Comparison of ENCODE assay signal across 12 mouse cellular contexts in genomic region chr3:108134701-108135100, GRCm38 (mm10). TPM values are rescaled to one million over a fixed set of nuclear protein-coding genes. Genes with fewer than 3 reads are reported as not detected.
A peak's percentile ranks its signal among the peaks of the same experiment; 100 is the strongest.
DNase-seq lines count a peak whose midpoint lies in the region; ATAC-seq and TF ChIP-seq lines count a peak whose summit lies in the region.
"Had no signal": no experiment of that assay in that cellular context is flagged by ENCODE, and none has a peak within 500 bp of the region (broad histone marks: within the 10 kb centered on the region; RNA-seq: fewer than 3 reads in every experiment).

No protein-coding gene starts in this region.

- TF ChIP-seq CTCF in intestine, postnatal 0 days (IDR thresholded peaks at IDR 0.05; ENCODE audit: low read depth) = no peak

- no peak overlapping the region for H3K4me2 ChIP-seq in heart, embryonic 13.5 days
- H3K4me2 ChIP-seq in heart, embryonic 12.5 days = no peak overlapping the region
- H3K4me2 ChIP-seq in hindbrain, embryonic 15.5 days = no peak overlapping the region
- H3K4me2 ChIP-seq in neural tube, embryonic 14.5 days (ENCODE audit: low read depth, low read length) = no peak overlapping the region
- no peak overlapping the region for H3K4me2 ChIP-seq in intestine, postnatal 0 days (replicated peaks; ENCODE audit: low read depth)
- H3K4me2 ChIP-seq: limb, embryonic 12.5 days had no signal

- no peaks in the 10 kb centered on the region for H3K9me3 ChIP-seq in heart, embryonic 13.5 days
- no peaks in the 10 kb centered on the region for H3K9me3 ChIP-seq in heart, embryonic 12.5 days (replicated peaks)
- H3K9me3 ChIP-seq in hindbrain, embryonic 15.5 days = no peaks in the 10 kb centered on the region
- no peaks in the 10 kb centered on the region for H3K9me3 ChIP-seq in neural tube, embryonic 14.5 days (ENCODE audit: control insufficient read depth, low read length)
- no peaks in the 10 kb centered on the region for H3K9me3 ChIP-seq in intestine, postnatal 0 days (ENCODE audit: control insufficient read depth)
- H3K9me3 ChIP-seq: limb, embryonic 12.5 days had no signal

- peak overlapping the region; percentile 34; the same call in 1 of the 2 replicates for H3K27ac ChIP-seq in heart, embryonic 13.5 days (replicated peaks)
- no peak overlapping the region for H3K27ac ChIP-seq in heart, embryonic 12.5 days (ENCODE audit: poor library complexity, severe bottlenecking)
- H3K27ac ChIP-seq in hindbrain, embryonic 15.5 days (replicated peaks) = 0 out of 2 replicates have a peak overlapping the region, but pooled peaks have one; percentile 10
- H3K27ac ChIP-seq in neural tube, embryonic 14.5 days (ENCODE audit: low read depth, low read length) = no peak overlapping the region
- H3K27ac ChIP-seq in intestine, postnatal 0 days (ENCODE audit: low read depth, low read length) = no peak overlapping the region
- H3K27ac ChIP-seq: limb, embryonic 12.5 days had no signal

- H3K4me1 ChIP-seq in heart, embryonic 13.5 days = peaks cover 55% of the 10 kb centered on the region
- H3K4me1 ChIP-seq in heart, embryonic 12.5 days (replicated peaks) = peaks cover 43% of the 10 kb centered on the region
- H3K4me1 ChIP-seq in hindbrain, embryonic 15.5 days (replicated peaks) = peaks cover 20% of the 10 kb centered on the region
- no peaks in the 10 kb centered on the region for H3K4me1 ChIP-seq in neural tube, embryonic 14.5 days (ENCODE audit: control insufficient read depth, insufficient read depth, low read length)
- peaks cover 9% of the 10 kb centered on the region for H3K4me1 ChIP-seq in intestine, postnatal 0 days (replicated peaks; ENCODE audit: control insufficient read depth, insufficient read depth, low read length)

- WGBS in heart, embryonic 13.5 days = 65% methylated on average over 11 of the region's 11 CpGs
- 74% methylated on average over 11 of the region's 11 CpGs for WGBS in heart, embryonic 12.5 days
- WGBS in hindbrain, embryonic 15.5 days = 50% methylated on average over 11 of the region's 11 CpGs
- 40% methylated on average over 11 of the region's 11 CpGs for WGBS in neural tube, embryonic 14.5 days
- 81% methylated on average over 11 of the region's 11 CpGs for WGBS in intestine, postnatal 0 days

- no peaks in the 10 kb centered on the region for H3K27me3 ChIP-seq in heart, embryonic 13.5 days (replicated peaks)
- no peaks in the 10 kb centered on the region for H3K27me3 ChIP-seq in heart, embryonic 12.5 days (replicated peaks)
- H3K27me3 ChIP-seq in hindbrain, embryonic 15.5 days = no peaks in the 10 kb centered on the region
- no peaks in the 10 kb centered on the region for H3K27me3 ChIP-seq in neural tube, embryonic 14.5 days (ENCODE audit: control insufficient read depth, insufficient read depth, low read length)
- no peaks in the 10 kb centered on the region for H3K27me3 ChIP-seq in intestine, postnatal 0 days (replicated peaks; ENCODE audit: control insufficient read depth, insufficient read depth, low read length)
- H3K27me3 ChIP-seq: limb, embryonic 12.5 days had no signal

- H3K36me3 ChIP-seq in heart, embryonic 13.5 days = peaks cover 12% of the 10 kb centered on the region
- peaks cover 11% of the 10 kb centered on the region for H3K36me3 ChIP-seq in heart, embryonic 12.5 days
- no peaks in the 10 kb centered on the region for H3K36me3 ChIP-seq in hindbrain, embryonic 15.5 days
- H3K36me3 ChIP-seq in neural tube, embryonic 14.5 days (ENCODE audit: control insufficient read depth, insufficient read depth, low read length) = no peaks in the 10 kb centered on the region
- H3K36me3 ChIP-seq in intestine, postnatal 0 days (ENCODE audit: control insufficient read depth, insufficient read depth) = no peaks in the 10 kb centered on the region; the same call in 1 of the 2 replicates

- ATAC-seq in heart, embryonic 13.5 days (ENCODE audit: extremely low read depth, insufficient number of reproducible peaks, low FRiP score, low TSS enrichment) = no peak
- ATAC-seq in heart, embryonic 12.5 days (ENCODE audit: insufficient number of reproducible peaks, low FRiP score) = no peak
- ATAC-seq in hindbrain, embryonic 15.5 days (ENCODE audit: low FRiP score, low read depth) = 0 out of 2 replicates have a peak, but pooled peaks have one; percentile 56
- ATAC-seq in neural tube, embryonic 14.5 days (ENCODE audit: low read depth) = peak; percentile 74; the same call in 1 of the 2 replicates
- ATAC-seq in intestine, postnatal 0 days = no peak
- ATAC-seq in activated CD4-positive, CD25-positive, alpha-beta regulatory T cell, adult 4 months = no peak

- peak; percentile 31 for DNase-seq in adrenal gland, postnatal 25 days
- no peak for DNase-seq in T-cell, adult 2 months (ENCODE audit: low spot score)
- DNase-seq: thymus, postnatal 36 days had no signal

- no peak overlapping the region for H3K9ac ChIP-seq in heart, embryonic 13.5 days
- no peak overlapping the region for H3K9ac ChIP-seq in heart, embryonic 12.5 days
- no peak overlapping the region for H3K9ac ChIP-seq in hindbrain, embryonic 15.5 days
- no peak overlapping the region for H3K9ac ChIP-seq in neural tube, embryonic 14.5 days (replicated peaks; ENCODE audit: low read depth, low read length)
- no peak overlapping the region for H3K9ac ChIP-seq in intestine, postnatal 0 days (ENCODE audit: low read depth, low read length)
- H3K9ac ChIP-seq: limb, embryonic 12.5 days had no signal

- no peak overlapping the region for H3K4me3 ChIP-seq in heart, embryonic 13.5 days
- no peak overlapping the region for H3K4me3 ChIP-seq in heart, embryonic 12.5 days
- no peak overlapping the region for H3K4me3 ChIP-seq in hindbrain, embryonic 15.5 days
- no peak overlapping the region for H3K4me3 ChIP-seq in neural tube, embryonic 14.5 days (ENCODE audit: low read depth, low read length)
- no peak overlapping the region for H3K4me3 ChIP-seq in intestine, postnatal 0 days (ENCODE audit: low read depth, low read length)
- H3K4me3 ChIP-seq: limb, embryonic 12.5 days; myocyte had no signal

RNA-seq across cellular contexts. Expression of gene Gnai3, which starts 11.2 kb away (rescaled TPM):
- polyA plus RNA-seq in heart, embryonic 13.5 days (2015; fragmentation: Nextera tagmentation; extraction: Ambion mirVana) = 74.7 and 76.3 TPM in 2 replicates
- polyA plus RNA-seq in heart, embryonic 12.5 days (2016; fragmentation: Nextera tagmentation; extraction: Ambion mirVana) = 94.9 and 97.0 TPM in 2 replicates
- 136 and 143 TPM in 2 replicates for total RNA-seq in adrenal gland, postnatal 25 days (2021)
- polyA plus RNA-seq in hindbrain, embryonic 15.5 days (2015; fragmentation: Nextera tagmentation; extraction: Ambion mirVana) = 120 and 122 TPM in 2 replicates
- 108 and 141 TPM in 2 replicates for polyA plus RNA-seq in neural tube, embryonic 14.5 days (2014; fragmentation: Nextera tagmentation; extraction: Ambion mirVana)
- 99.6 and 101 TPM in 2 replicates for polyA plus RNA-seq in intestine, postnatal 0 days (2015; fragmentation: Nextera tagmentation; extraction: Ambion mirVana)
- polyA plus RNA-seq in activated CD4-positive, CD25-positive, alpha-beta regulatory T cell, adult 4 months (2017; shearing (Covaris generic)) = 100 to 1,000 TPM; 109 to 113 TPM

RNA-seq across cellular contexts. Expression of gene Gpr61, which starts 20.0 kb away (rescaled TPM):
- polyA plus RNA-seq in heart, embryonic 13.5 days (2015; fragmentation: Nextera tagmentation; extraction: Ambion mirVana) = 0.14 TPM in 1 of 2 replicates, not detected in the other
- polyA plus RNA-seq in heart, embryonic 12.5 days (2016; fragmentation: Nextera tagmentation; extraction: Ambion mirVana) = 0.19 and 0.27 TPM in 2 replicates
- total RNA-seq in adrenal gland, postnatal 25 days (2021) = 0.49 TPM in 1 of 2 replicates, not detected in the other
- 6.1 and 6.4 TPM in 2 replicates for polyA plus RNA-seq in hindbrain, embryonic 15.5 days (2015; fragmentation: Nextera tagmentation; extraction: Ambion mirVana)
- polyA plus RNA-seq in neural tube, embryonic 14.5 days (2014; fragmentation: Nextera tagmentation; extraction: Ambion mirVana) = 2.7 and 4.5 TPM in 2 replicates
- 0.05 and 0.13 TPM in 2 replicates for polyA plus RNA-seq in intestine, postnatal 0 days (2015; fragmentation: Nextera tagmentation; extraction: Ambion mirVana)
- not detected for polyA plus RNA-seq in activated CD4-positive, CD25-positive, alpha-beta regulatory T cell, adult 4 months (2017; shearing (Covaris generic))
- polyA plus RNA-seq: gonadal fat pad, adult 2 months had no signal

RNA-seq across cellular contexts. Expression of gene Gnat2, which starts 42.1 kb away (rescaled TPM):
- 0.20 and 1.3 TPM in 2 replicates for polyA plus RNA-seq in heart, embryonic 13.5 days (2015; fragmentation: Nextera tagmentation; extraction: Ambion mirVana)
- polyA plus RNA-seq in heart, embryonic 12.5 days (2016; fragmentation: Nextera tagmentation; extraction: Ambion mirVana) = 0.54 and 0.98 TPM in 2 replicates
- total RNA-seq in adrenal gland, postnatal 25 days (2021) = 13.2 and 13.4 TPM in 2 replicates
- 0.17 and 0.46 TPM in 2 replicates for polyA plus RNA-seq in hindbrain, embryonic 15.5 days (2015; fragmentation: Nextera tagmentation; extraction: Ambion mirVana)
- 0.24 TPM in 1 of 2 replicates, not detected in the other for polyA plus RNA-seq in neural tube, embryonic 14.5 days (2014; fragmentation: Nextera tagmentation; extraction: Ambion mirVana)
- polyA plus RNA-seq in intestine, postnatal 0 days (2015; fragmentation: Nextera tagmentation; extraction: Ambion mirVana) = 0.43 and 0.80 TPM in 2 replicates
- not detected for polyA plus RNA-seq in activated CD4-positive, CD25-positive, alpha-beta regulatory T cell, adult 4 months (2017; shearing (Covaris generic))

RNA-seq across cellular contexts. Expression of gene Ampd2, which starts 48.2 kb away (rescaled TPM):
- polyA plus RNA-seq in heart, embryonic 13.5 days (2015; fragmentation: Nextera tagmentation; extraction: Ambion mirVana) = 29.4 and 30.3 TPM in 2 replicates
- polyA plus RNA-seq in heart, embryonic 12.5 days (2016; fragmentation: Nextera tagmentation; extraction: Ambion mirVana) = 40.0 and 41.6 TPM in 2 replicates
- 178 and 283 TPM in 2 replicates for total RNA-seq in adrenal gland, postnatal 25 days (2021)
- 57.9 and 66.2 TPM in 2 replicates for polyA plus RNA-seq in hindbrain, embryonic 15.5 days (2015; fragmentation: Nextera tagmentation; extraction: Ambion mirVana)
- 51.7 and 53.5 TPM in 2 replicates for polyA plus RNA-seq in neural tube, embryonic 14.5 days (2014; fragmentation: Nextera tagmentation; extraction: Ambion mirVana)
- 17.6 and 18.2 TPM in 2 replicates for polyA plus RNA-seq in intestine, postnatal 0 days (2015; fragmentation: Nextera tagmentation; extraction: Ambion mirVana)
- polyA plus RNA-seq in activated CD4-positive, CD25-positive, alpha-beta regulatory T cell, adult 4 months (2017; shearing (Covaris generic)) = 10 to 100 TPM; 13.6 to 21.6 TPM

RNA-seq across cellular contexts. Expression of gene Amigo1, which starts 51.4 kb away (rescaled TPM):
- 2.6 and 2.8 TPM in 2 replicates for polyA plus RNA-seq in heart, embryonic 13.5 days (2015; fragmentation: Nextera tagmentation; extraction: Ambion mirVana)
- 4.5 and 5.0 TPM in 2 replicates for polyA plus RNA-seq in heart, embryonic 12.5 days (2016; fragmentation: Nextera tagmentation; extraction: Ambion mirVana)
- total RNA-seq in adrenal gland, postnatal 25 days (2021) = 21.0 and 24.7 TPM in 2 replicates
- polyA plus RNA-seq in hindbrain, embryonic 15.5 days (2015; fragmentation: Nextera tagmentation; extraction: Ambion mirVana) = 13.3 and 16.6 TPM in 2 replicates
- 11.2 TPM in 2 replicates for polyA plus RNA-seq in neural tube, embryonic 14.5 days (2014; fragmentation: Nextera tagmentation; extraction: Ambion mirVana)
- polyA plus RNA-seq in intestine, postnatal 0 days (2015; fragmentation: Nextera tagmentation; extraction: Ambion mirVana) = 2.8 and 2.9 TPM in 2 replicates
- polyA plus RNA-seq in activated CD4-positive, CD25-positive, alpha-beta regulatory T cell, adult 4 months (2017; shearing (Covaris generic)) = under 1 TPM; 0.09 to 0.19 TPM

Comparison
In these comparisons a context has a peak if more than half of its experiments do, and no peak if none do; other contexts are left out.
1. H3K27ac ChIP-seq: peak in heart, embryonic 13.5 days (single experiment) and hindbrain, embryonic 15.5 days (single experiment); none in heart, embryonic 12.5 days (single experiment), neural tube, embryonic 14.5 days (single experiment) and intestine, postnatal 0 days (single experiment).
2. ATAC-seq: peak in hindbrain, embryonic 15.5 days (single experiment) and neural tube, embryonic 14.5 days (single experiment); none in heart, embryonic 13.5 days (single experiment), heart, embryonic 12.5 days (single experiment), intestine, postnatal 0 days (single experiment) and activated CD4-positive, CD25-positive, alpha-beta regulatory T cell, adult 4 months (single experiment).